Mouse (Mus musculus) heart, embryonic 12.5 days (tissue): ENCODE measurements around the gene Txn2. TPM values are rescaled to one million over a fixed set of nuclear protein-coding genes. Genes with fewer than 3 reads are reported as not detected.

Experiments used
- ATAC-seq: fragments of 200-750 bp; cut with Nextera tagmentation; 2 replicates; pipeline ENCODE4 v1.8.0; 2017; ENCODE audit warnings: moderate TSS enrichment, moderate library complexity; ENCODE audit not compliant: insufficient number of reproducible peaks, low FRiP score
- H3K27ac ChIP-seq: fragments of 300-500 bp; sonication (generic); 2 replicates; pipeline ENCODE4 v1.5.1; 2016; ENCODE audit warnings: mild to moderate bottlenecking, moderate library complexity; ENCODE audit not compliant: poor library complexity, severe bottlenecking
- H3K27me3 ChIP-seq: fragments of 300-500 bp; sonication (generic); replicated peaks from 2 replicates; pipeline ENCODE4 v1.6.1; 2016; ENCODE audit warnings: mild to moderate bottlenecking, moderate library complexity
- H3K36me3 ChIP-seq: fragments of 300-500 bp; sonication (generic); 2 replicates; pipeline ENCODE4 v1.6.1; 2016; ENCODE audit warnings: mild to moderate bottlenecking, moderate library complexity
- H3K4me1 ChIP-seq: fragments of 300-500 bp; sonication (generic); replicated peaks from 2 replicates; pipeline ENCODE4 v1.6.1; 2016; ENCODE audit warnings: mild to moderate bottlenecking
- H3K4me2 ChIP-seq: fragments of 300-500 bp; sonication (generic); 2 replicates; pipeline ENCODE4 v1.6.1; 2016; ENCODE audit warnings: mild to moderate bottlenecking, moderate library complexity
- H3K4me3 ChIP-seq: fragments of 300-500 bp; sonication (generic); 2 replicates; pipeline ENCODE4 v1.5.1; 2016; ENCODE audit warnings: mild to moderate bottlenecking
- H3K9ac ChIP-seq: fragments of 300-500 bp; sonication (generic); 2 replicates; pipeline ENCODE4 v1.6.1; 2016; ENCODE audit warnings: mild to moderate bottlenecking, moderate library complexity
- H3K9me3 ChIP-seq: fragments of 300-500 bp; sonication (generic); replicated peaks from 2 replicates; pipeline ENCODE4 v1.6.1; 2016; ENCODE audit warnings: mild to moderate bottlenecking, moderate library complexity
- WGBS: fragments of 180-500 bp; shearing (Covaris S2); methylation state at CpG from one replicate; pipeline ENCODE4 v1.1.7; 2016; 5-methylcytosine and 5-hydroxymethylcytosine counted together
- polyA plus RNA-seq: library from polyadenylated mRNA; unstranded; fragments of >200 nt; fragmentation: Nextera tagmentation; extraction: Ambion mirVana; gene quantifications from 2 replicates; pipeline ENCODE4 v1.2.1, GENCODE M21; 2016

Txn2 gene
- polyA plus RNA-seq, 1 experiment from 2014 or later, result 228 TPM

DNA sequence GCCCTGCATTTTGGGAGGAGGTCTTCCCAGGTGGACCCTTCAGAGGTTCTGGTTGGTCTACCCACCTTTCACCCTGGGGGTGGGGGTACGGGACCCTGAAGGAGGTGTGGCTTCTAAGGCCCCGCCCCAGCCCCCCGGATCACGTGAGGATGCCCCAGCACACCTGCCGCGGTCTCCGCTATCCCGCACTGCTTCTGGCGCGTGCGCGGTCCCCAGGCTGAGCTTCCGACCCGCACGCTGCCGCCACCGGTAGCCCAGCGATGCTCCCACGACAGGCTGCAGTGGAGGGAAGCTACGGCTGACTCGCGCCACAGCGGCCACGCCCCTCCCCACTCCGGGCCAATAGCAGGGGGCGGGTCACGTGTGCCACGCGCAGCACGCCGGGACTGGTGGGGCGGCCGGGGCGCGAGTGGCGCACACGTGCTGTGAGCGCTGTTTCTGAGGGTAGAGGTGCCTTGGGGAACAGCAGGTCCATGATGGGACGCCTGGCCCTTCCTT lies 27.6 kb upstream of the Txn2 start, which contains the start of gene Foxred2:
Gene Foxred2, minus strand, starts transcription at position 319 of the 498 bp plus-strand sequence.
- Histone ChIP-seq H3K4me3 (peak within 1 kb of the TSS; percentile 50), H3K36me3 (peaks cover 33% of the 10 kb centered on the region), H3K4me2 (peak within 1 kb of the TSS; percentile 74), H3K9ac (peak within 1 kb of the TSS; percentile 49), H3K9me3 (no peaks in the 10 kb centered on the region), H3K27ac (no peak within 1 kb of the TSS), H3K27me3 (peaks cover 34% of the 10 kb centered on the region), H3K4me1 (peaks cover 19% of the 10 kb centered on the region)
- peak; percentile 84 for ATAC-seq
- under 1% methylated on average over 39 of the region's 39 CpGs for WGBS

DNA sequence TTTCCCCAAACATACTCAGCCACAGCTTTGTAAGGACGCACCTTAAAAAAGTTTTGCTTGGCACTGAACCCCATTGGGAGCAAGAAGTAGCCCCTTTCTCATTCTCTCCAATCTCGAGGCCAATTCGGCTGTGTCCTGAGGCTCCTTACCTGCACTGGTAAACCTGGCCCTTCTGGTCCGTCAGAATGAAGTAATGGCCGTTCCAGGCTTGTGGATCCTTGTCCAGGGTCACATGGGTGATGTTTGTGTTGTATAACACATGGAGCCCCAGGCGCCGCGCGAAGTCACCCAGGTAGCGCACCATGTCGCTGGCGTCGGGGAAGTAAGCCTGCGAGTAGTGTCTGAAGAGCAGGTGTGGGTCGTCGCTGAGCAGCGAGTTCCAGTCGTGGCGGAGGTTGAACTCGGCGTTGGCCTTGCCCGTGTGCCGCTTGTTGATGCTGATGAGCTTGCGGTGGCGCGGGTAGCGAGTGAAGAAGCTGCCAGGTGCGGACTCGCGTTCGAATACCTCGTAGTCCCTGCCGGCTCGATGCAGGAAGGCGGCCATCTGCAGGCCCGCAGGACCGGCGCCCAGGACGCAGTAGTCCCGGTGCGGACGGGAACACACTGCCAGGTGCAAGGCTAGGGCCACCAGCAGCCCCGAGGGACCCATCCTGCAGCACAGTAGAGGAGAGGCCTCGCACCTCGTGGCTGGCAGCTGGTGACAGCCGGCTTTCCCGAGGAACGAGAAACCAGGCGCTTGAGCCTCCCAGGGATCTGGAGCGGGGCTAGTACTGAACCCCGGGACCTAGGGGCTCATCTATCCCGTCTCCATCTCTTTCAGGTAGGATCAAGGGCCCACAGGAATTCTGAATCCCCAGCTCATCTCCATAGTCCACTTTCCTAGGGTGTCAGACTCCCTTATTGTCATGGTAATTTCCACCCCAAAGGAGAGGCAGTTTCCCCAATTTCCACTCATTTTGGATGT lies 26.9 kb upstream of the Txn2 start:
- peaks cover 19% of the 10 kb centered on the region for H3K4me1 ChIP-seq
- H3K4me3 ChIP-seq, result peak overlapping the region; percentile 50
- 9% methylated on average over 52 of the region's 52 CpGs for WGBS
- no peak for ATAC-seq
- H3K27me3 ChIP-seq, result peaks cover 34% of the 10 kb centered on the region
- H3K4me2 ChIP-seq, result peak overlapping the region; percentile 74
- H3K27ac ChIP-seq, result no peak overlapping the region
- peak overlapping the region; percentile 49 for H3K9ac ChIP-seq
- H3K36me3 ChIP-seq, result peaks cover 26% of the 10 kb centered on the region
- H3K9me3 ChIP-seq, result no peaks in the 10 kb centered on the region

DNA sequence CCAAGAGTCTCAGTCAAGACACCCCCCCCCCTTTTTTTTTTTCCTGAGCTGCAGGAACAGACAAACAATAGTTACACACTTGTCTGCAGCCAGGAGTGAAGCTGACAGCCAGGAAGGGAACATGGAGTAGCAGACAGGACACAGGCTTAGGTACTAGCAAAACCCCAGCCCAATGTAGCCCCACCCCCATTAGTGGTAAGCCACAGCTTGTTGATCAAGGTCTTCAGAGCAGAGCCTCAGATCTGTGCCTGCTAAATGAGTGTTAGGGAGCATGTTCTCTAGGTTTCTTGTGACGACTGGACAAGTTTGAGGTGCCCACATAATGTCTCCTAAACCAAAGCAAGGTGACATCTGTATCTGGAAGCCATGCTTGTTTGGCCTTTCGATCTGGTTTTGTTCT lies 25.6 kb upstream of the Txn2 start:
- no peak overlapping the region for H3K4me3 ChIP-seq
- H3K27me3 ChIP-seq, result peaks cover 34% of the 10 kb centered on the region
- H3K4me2 ChIP-seq, result no peak overlapping the region
- H3K4me1 ChIP-seq, result peaks cover 19% of the 10 kb centered on the region
- H3K9ac ChIP-seq, result no peak overlapping the region
- ATAC-seq, result no peak
- no peak overlapping the region for H3K27ac ChIP-seq
- no peaks in the 10 kb centered on the region for H3K9me3 ChIP-seq
- WGBS, result 76% methylated on average over 2 of the region's 2 CpGs
- H3K36me3 ChIP-seq, result peaks cover 12% of the 10 kb centered on the region

DNA sequence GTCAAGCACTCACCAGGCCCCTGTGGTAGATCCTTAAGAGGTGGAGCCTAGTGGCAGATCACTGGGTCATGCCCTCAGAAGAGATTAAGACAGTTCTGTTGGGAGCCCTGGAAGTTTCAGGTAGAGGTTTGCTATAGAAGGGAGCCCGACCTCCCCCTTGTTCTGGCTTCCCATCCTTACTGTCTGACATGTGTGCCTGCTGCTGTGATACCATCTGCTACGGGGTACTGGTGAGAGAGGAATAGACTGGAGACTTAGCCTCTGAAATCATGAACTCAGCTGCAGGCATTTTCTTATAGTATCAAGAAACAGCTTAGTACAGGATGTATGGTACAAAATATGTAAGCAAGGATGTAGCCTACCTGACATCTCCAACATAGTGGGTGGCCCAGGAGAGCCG lies 24.1 kb upstream of the Txn2 start:
- Histone ChIP-seq H3K9me3 (no peaks in the 10 kb centered on the region), H3K4me3 (no peak overlapping the region), H3K27ac (no peak overlapping the region), H3K36me3 (no peaks in the 10 kb centered on the region), H3K9ac (no peak overlapping the region), H3K4me1 (peaks cover 19% of the 10 kb centered on the region), H3K27me3 (peaks cover 34% of the 10 kb centered on the region), H3K4me2 (no peak overlapping the region)
- WGBS, result 84% methylated on average over 3 of the region's 3 CpGs
- no peak for ATAC-seq

DNA sequence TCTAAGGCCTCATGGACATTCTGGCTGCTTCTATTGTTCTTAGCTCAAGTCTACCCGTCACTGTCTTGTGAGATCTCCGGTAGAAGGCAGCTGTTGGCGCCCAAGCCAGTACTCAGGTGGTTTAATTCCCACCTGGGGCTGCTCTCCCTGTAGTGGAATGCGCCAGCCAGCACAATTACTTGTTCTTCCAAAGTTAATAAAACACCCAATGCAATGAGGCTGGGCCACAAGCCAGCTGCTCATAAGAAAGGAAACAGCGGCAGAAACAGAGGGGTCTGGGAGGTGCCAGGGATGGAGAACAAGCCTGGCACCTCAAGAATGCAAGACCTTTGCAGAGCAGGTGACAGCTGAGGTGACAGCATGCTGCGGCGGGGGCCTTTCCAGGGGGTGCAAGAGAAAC lies 20.3 kb upstream of the Txn2 start:
- 81% methylated on average over 7 of the region's 7 CpGs for WGBS
- Histone ChIP-seq H3K27me3 (peaks cover 10% of the 10 kb centered on the region), H3K4me1 (no peaks in the 10 kb centered on the region), H3K27ac (no peak overlapping the region), H3K9ac (no peak overlapping the region), H3K9me3 (no peaks in the 10 kb centered on the region), H3K4me3 (no peak overlapping the region), H3K36me3 (no peaks in the 10 kb centered on the region), H3K4me2 (no peak overlapping the region)
- ATAC-seq, result no peak

DNA sequence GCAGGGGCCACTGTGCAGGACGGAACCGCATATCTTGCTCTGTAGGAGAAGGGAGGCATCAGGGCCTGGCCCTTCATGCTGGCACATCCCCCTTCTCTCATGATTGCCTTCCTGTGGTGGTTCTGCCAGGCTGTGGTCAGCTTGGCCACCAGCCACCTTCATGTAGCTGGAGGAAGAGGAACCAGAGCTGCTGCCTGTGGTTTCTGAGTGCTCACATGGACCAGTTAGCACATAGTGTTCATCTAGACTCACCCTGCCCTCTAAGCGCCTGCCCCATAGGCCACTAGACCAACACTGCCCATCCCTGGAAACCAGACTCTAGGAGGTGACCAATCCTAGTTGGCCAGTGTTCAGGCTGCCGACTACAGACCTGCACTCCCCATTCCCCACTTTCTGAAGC lies 16.9 kb upstream of the Txn2 start:
- Histone ChIP-seq H3K27ac (no peak overlapping the region), H3K9ac (no peak overlapping the region), H3K36me3 (no peaks in the 10 kb centered on the region), H3K9me3 (no peaks in the 10 kb centered on the region), H3K4me2 (no peak overlapping the region), H3K4me3 (no peak overlapping the region), H3K4me1 (no peaks in the 10 kb centered on the region), H3K27me3 (no peaks in the 10 kb centered on the region)
- ATAC-seq, result no peak
- WGBS, result 75% methylated on average over 4 of the region's 4 CpGs

DNA sequence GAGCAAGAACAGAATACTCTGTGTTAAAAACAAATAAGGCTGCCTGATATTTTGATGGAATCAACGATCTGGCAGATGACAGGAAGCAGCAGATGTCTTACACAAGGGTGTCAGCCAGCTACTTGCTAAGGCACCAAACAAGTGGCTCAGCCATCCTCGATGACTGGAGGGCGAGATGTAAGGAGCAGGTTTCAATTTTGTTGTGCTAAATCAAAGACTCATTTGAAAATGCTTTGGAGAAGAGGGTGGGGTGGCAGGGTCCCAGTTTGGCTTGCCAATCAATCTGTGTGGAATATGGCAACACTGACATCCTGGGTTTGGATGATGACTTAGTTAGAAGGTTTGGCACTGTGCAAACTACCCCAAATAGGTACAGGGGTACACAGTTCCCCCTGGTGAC lies 12.8 kb upstream of the Txn2 start:
- no peaks in the 10 kb centered on the region for H3K36me3 ChIP-seq
- H3K4me1 ChIP-seq, result 0 out of 2 replicates have a peak, but pooled peaks cover 2% of the 10 kb centered on the region
- 0 out of 2 replicates have a peak, but pooled peaks cover 3% of the 10 kb centered on the region for H3K27me3 ChIP-seq
- no peak overlapping the region for H3K27ac ChIP-seq
- no peak overlapping the region for H3K9ac ChIP-seq
- 67% methylated on average over 3 of the region's 3 CpGs for WGBS
- no peak for ATAC-seq
- no peak overlapping the region for H3K4me3 ChIP-seq
- no peaks in the 10 kb centered on the region for H3K9me3 ChIP-seq
- H3K4me2 ChIP-seq, result no peak overlapping the region

DNA sequence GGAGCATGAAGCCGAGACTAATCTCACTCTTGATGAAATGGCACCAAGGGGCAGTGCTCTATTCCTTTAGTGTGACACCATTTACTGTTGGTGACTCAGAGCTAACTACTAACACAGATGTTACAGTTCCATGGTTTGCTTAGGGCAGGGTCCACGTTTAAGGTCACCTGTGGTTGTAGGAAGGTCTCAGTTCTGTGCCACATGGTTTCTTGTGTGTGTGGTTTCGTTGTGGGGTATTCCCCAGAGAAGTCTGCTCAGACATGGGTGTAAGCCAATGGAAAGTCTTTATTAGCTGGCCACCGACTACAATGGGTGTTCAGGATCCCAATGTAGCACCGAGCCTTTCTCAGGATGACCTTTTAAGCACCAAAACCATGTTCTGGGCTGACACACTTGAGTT lies 9.7 kb upstream of the Txn2 start:
- H3K4me1 ChIP-seq, result peaks cover 4% of the 10 kb centered on the region
- 71% methylated on average over 5 of the region's 5 CpGs for WGBS
- H3K4me3 ChIP-seq, result no peak overlapping the region
- no peak overlapping the region for H3K9ac ChIP-seq
- H3K27me3 ChIP-seq, result peaks cover 6% of the 10 kb centered on the region; the same call in 1 of the 2 replicates
- H3K9me3 ChIP-seq, result no peaks in the 10 kb centered on the region
- no peak overlapping the region for H3K4me2 ChIP-seq
- no peak for ATAC-seq
- no peaks in the 10 kb centered on the region for H3K36me3 ChIP-seq
- H3K27ac ChIP-seq, result no peak overlapping the region

DNA sequence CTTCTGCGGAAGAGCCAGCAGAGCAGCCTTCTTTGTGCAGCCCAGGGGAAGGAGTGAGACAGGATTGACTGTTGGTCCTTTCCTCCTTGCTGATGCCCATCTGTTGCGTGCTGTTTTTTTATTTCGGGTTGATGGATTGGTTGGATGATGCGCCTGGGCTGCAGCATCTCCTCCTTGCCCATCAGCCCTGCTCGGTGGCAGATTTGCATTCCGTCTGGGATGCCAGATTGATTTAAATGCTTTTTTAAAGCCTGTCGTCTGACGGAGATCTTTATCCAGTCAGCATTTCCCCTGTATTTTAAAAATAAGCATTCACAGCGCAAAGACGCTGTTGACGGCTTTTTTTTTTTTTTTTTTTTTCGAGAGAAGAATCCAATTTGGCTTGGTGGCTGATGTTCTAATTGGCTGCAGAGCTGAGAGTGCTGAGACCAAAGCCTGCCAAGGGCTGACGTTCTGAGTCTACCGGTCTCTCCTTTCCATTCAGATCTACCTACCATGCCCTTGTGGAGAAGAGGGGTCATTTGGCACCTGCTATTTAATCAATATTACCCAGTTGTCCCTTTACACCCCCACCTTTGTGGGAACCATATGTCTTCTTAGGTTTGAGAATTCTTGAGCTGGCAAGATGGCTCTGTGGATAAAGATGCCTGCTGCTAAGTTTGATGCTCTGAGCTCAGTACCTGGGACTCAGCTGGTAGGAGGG lies 7.0 kb upstream of the Txn2 start:
- no peak for ATAC-seq
- H3K9me3 ChIP-seq, result no peaks in the 10 kb centered on the region
- H3K4me1 ChIP-seq, result peaks cover 14% of the 10 kb centered on the region
- WGBS, result 74% methylated on average over 14 of the region's 14 CpGs
- peaks cover 6% of the 10 kb centered on the region; the same call in 1 of the 2 replicates for H3K27me3 ChIP-seq
- no peak overlapping the region for H3K4me3 ChIP-seq
- no peaks in the 10 kb centered on the region for H3K36me3 ChIP-seq
- no peak overlapping the region for H3K9ac ChIP-seq
- H3K27ac ChIP-seq, result no peak overlapping the region
- no peak overlapping the region for H3K4me2 ChIP-seq

DNA sequence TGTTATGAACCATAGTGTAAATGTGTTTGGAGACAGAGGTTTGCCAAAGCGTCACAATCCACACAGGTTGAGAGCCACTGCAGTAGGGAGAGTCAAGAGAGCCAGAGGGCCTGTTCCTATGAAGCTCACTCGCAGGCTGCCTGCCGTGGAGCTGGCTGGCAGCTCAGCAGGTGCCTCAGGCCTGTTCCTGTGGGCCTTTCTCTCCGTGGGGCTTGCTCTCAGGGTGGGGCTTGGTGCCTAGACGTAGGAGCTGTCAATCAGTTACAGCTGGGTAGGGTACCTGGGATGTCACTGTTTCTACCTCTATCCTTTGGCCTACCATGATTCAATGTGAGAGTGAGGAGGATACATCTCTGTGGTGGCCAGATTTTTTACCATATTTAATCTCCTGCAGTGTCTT lies 6.2 kb upstream of the Txn2 start:
- Histone ChIP-seq H3K27ac (no peak overlapping the region), H3K4me2 (no peak overlapping the region), H3K9me3 (no peaks in the 10 kb centered on the region), H3K27me3 (peaks cover 6% of the 10 kb centered on the region; the same call in 1 of the 2 replicates), H3K36me3 (no peaks in the 10 kb centered on the region), H3K9ac (no peak overlapping the region), H3K4me1 (peaks cover 17% of the 10 kb centered on the region), H3K4me3 (no peak overlapping the region)
- no peak for ATAC-seq
- 66% methylated on average over 5 of the region's 5 CpGs for WGBS

DNA sequence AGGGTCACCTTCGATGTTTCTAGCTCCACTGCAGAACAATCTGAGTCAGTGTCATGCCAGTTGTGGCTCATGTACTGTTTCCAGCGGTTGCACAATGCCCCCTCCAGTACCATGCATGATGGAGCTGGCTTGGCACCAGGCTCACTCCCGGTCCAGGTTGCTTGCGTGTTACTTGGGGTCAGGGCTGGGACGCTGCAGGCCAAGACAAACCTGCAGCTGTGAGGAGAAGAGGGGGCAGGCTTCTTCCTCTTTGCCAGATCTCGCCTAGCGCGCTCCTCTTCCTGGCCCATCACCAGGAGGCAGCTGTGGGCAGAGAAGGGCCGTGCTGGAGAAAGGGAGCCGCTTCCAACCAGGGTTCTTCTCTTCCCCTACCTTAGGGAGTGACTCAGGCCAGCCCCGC lies 5.5 kb upstream of the Txn2 start:
- H3K27me3 ChIP-seq, result peaks cover 6% of the 10 kb centered on the region; the same call in 1 of the 2 replicates

More for the DNA sequence above, 5.5 kb upstream of the Txn2 start:
- Histone ChIP-seq H3K9ac (no peak overlapping the region), H3K9me3 (no peaks in the 10 kb centered on the region), H3K4me2 (no peak overlapping the region), H3K4me1 (peaks cover 23% of the 10 kb centered on the region), H3K27ac (no peak overlapping the region), H3K4me3 (no peak overlapping the region), H3K36me3 (no peaks in the 10 kb centered on the region)
- 67% methylated on average over 11 of the region's 11 CpGs for WGBS
- no peak for ATAC-seq
